Mouse (Mus musculus) midbrain, embryonic 15.5 days (tissue): Measurements from ENCODE around the gene Sart1. TPM values are rescaled to one million over a fixed set of nuclear protein-coding genes. Genes with fewer than 3 reads are reported as not detected.

ENCODE experiments used
- ATAC-seq: fragments of 200-750 bp; cut with Nextera tagmentation; replicated peaks from 2 replicates; pipeline ENCODE4 v1.8.0; 2017; ENCODE audit warnings: moderate TSS enrichment
- H3K27ac ChIP-seq: fragments of 300-500 bp; sonication (generic); 2 replicates; pipeline ENCODE4 v1.5.1; 2015; ENCODE audit warnings: mild to moderate bottlenecking, inconsistent platforms
- H3K27me3 ChIP-seq: fragments of 300-500 bp; sonication (generic); replicated peaks from 2 replicates; pipeline ENCODE4 v1.6.1; 2015; ENCODE audit warnings: inconsistent platforms
- H3K36me3 ChIP-seq: fragments of 300-500 bp; sonication (generic); replicated peaks from 2 replicates; pipeline ENCODE4 v1.6.1; 2015; ENCODE audit warnings: inconsistent platforms
- H3K4me1 ChIP-seq: fragments of 300-500 bp; sonication (generic); 2 replicates; pipeline ENCODE4 v1.6.1; 2015; ENCODE audit warnings: inconsistent platforms
- H3K4me2 ChIP-seq: fragments of 300-500 bp; sonication (generic); 2 replicates; pipeline ENCODE4 v1.6.1; 2015; ENCODE audit warnings: inconsistent platforms, mild to moderate bottlenecking, moderate library complexity
- H3K4me3 ChIP-seq: fragments of 300-500 bp; sonication (generic); 2 replicates; pipeline ENCODE4 v1.5.1; 2015; ENCODE audit warnings: mild to moderate bottlenecking, inconsistent platforms
- H3K9ac ChIP-seq: fragments of 300-500 bp; sonication (generic); 2 replicates; pipeline ENCODE4 v1.6.1; 2015; ENCODE audit warnings: mild to moderate bottlenecking, inconsistent platforms
- H3K9me3 ChIP-seq: fragments of 300-500 bp; sonication (generic); 2 replicates; pipeline ENCODE4 v1.6.1; 2016; ENCODE audit warnings: inconsistent platforms
- WGBS: fragments of 180-500 bp; shearing (Covaris S2); methylation state at CpG from one replicate; pipeline ENCODE4 v1.1.7; 2015; ENCODE audit warnings: mixed read lengths; 5-methylcytosine and 5-hydroxymethylcytosine counted together
- polyA plus RNA-seq: library from polyadenylated mRNA; unstranded; fragments of >200 nt; fragmentation: Nextera tagmentation; extraction: Ambion mirVana; gene quantifications from 2 replicates; pipeline ENCODE4 v1.2.1, GENCODE M21; 2015

The Sart1 gene
- polyA plus RNA-seq, result 72.5 and 77.3 TPM in 2 replicates

GRCm38 (mm10) chr19:5388588-5389242 is at the start of gene Sart1:
Gene Sart1, minus strand, starts transcription at chr19:5388703.
- Histone ChIP-seq H3K36me3 (peaks cover 16% of the 10 kb centered on the region), H3K9ac (peak within 1 kb of the TSS; percentile 97), H3K9me3 (no peaks in the 10 kb centered on the region), H3K27me3 (no peaks in the 10 kb centered on the region), H3K4me2 (peak within 1 kb of the TSS; percentile 93), H3K4me3 (peak within 1 kb of the TSS; percentile 99), H3K27ac (peak within 1 kb of the TSS; percentile 87), H3K4me1 (peaks cover 34% of the 10 kb centered on the region)
- ATAC-seq, result peak; percentile 97
- WGBS, result 2% methylated on average over 43 of the region's 43 CpGs

GRCm38 (mm10) chr19:5433951-5434350 is 45.4 kb upstream of the Sart1 start:
- H3K4me1 ChIP-seq, result peaks cover 12% of the 10 kb centered on the region
- peak overlapping the region; percentile 46; the same call in 1 of the 2 replicates for H3K4me2 ChIP-seq
- H3K27ac ChIP-seq, result no peak overlapping the region
- no peaks in the 10 kb centered on the region for H3K36me3 ChIP-seq
- H3K9ac ChIP-seq, result 0 out of 2 replicates have a peak overlapping the region, but pooled peaks have one; percentile 10
- no peaks in the 10 kb centered on the region for H3K27me3 ChIP-seq
- no peak overlapping the region for H3K4me3 ChIP-seq
- no peaks in the 10 kb centered on the region for H3K9me3 ChIP-seq
- no peak for ATAC-seq
- 71% methylated on average over 7 of the region's 7 CpGs for WGBS

GRCm38 (mm10) chr19:5432992-5433852 is 44.7 kb upstream of the Sart1 start:
- H3K36me3 ChIP-seq, result no peaks in the 10 kb centered on the region
- H3K4me2 ChIP-seq, result peak overlapping the region; percentile 46
- no peak overlapping the region; the same call in 1 of the 2 replicates for H3K27ac ChIP-seq
- peak overlapping the region; percentile 13; the same call in 1 of the 2 replicates for H3K4me3 ChIP-seq
- peak overlapping the region; percentile 10; the same call in 1 of the 2 replicates for H3K9ac ChIP-seq
- H3K9me3 ChIP-seq, result no peaks in the 10 kb centered on the region
- 13% methylated on average over 16 of the region's 16 CpGs for WGBS
- H3K4me1 ChIP-seq, result peaks cover 12% of the 10 kb centered on the region
- no peaks in the 10 kb centered on the region for H3K27me3 ChIP-seq
- no peak for ATAC-seq

GRCm38 (mm10) chr19:5431911-5432464 is 43.5 kb upstream of the Sart1 start:
- Histone ChIP-seq H3K27me3 (no peaks in the 10 kb centered on the region), H3K27ac (no peak overlapping the region), H3K9me3 (no peaks in the 10 kb centered on the region), H3K36me3 (peaks cover 1% of the 10 kb centered on the region; the same call in 1 of the 2 replicates), H3K4me3 (no peak overlapping the region), H3K9ac (no peak overlapping the region), H3K4me1 (peaks cover 16% of the 10 kb centered on the region), H3K4me2 (no peak overlapping the region)
- WGBS, result 79% methylated on average over 4 of the region's 4 CpGs
- no peak for ATAC-seq

GRCm38 (mm10) chr19:5430408-5430807 is 41.9 kb upstream of the Sart1 start:
- Histone ChIP-seq H3K27me3 (no peaks in the 10 kb centered on the region), H3K36me3 (peaks cover 10% of the 10 kb centered on the region; the same call in 1 of the 2 replicates), H3K9ac (no peak overlapping the region), H3K4me2 (no peak overlapping the region), H3K4me1 (peaks cover 30% of the 10 kb centered on the region), H3K27ac (no peak overlapping the region), H3K4me3 (no peak overlapping the region), H3K9me3 (no peaks in the 10 kb centered on the region)
- no peak for ATAC-seq
- 84% methylated on average over 1 of the region's 1 CpGs for WGBS

GRCm38 (mm10) chr19:5429806-5430205 is 41.3 kb upstream of the Sart1 start:
- peaks cover 10% of the 10 kb centered on the region; the same call in 1 of the 2 replicates for H3K36me3 ChIP-seq
- H3K4me2 ChIP-seq, result no peak overlapping the region
- no peaks in the 10 kb centered on the region for H3K9me3 ChIP-seq
- ATAC-seq, result no peak
- peaks cover 30% of the 10 kb centered on the region for H3K4me1 ChIP-seq
- WGBS, result 76% methylated on average over 8 of the region's 8 CpGs
- no peak overlapping the region for H3K27ac ChIP-seq
- H3K27me3 ChIP-seq, result no peaks in the 10 kb centered on the region
- H3K9ac ChIP-seq, result no peak overlapping the region
- no peak overlapping the region for H3K4me3 ChIP-seq

GRCm38 (mm10) chr19:5429219-5429618 is 40.7 kb upstream of the Sart1 start:
- H3K27ac ChIP-seq, result no peak overlapping the region
- ATAC-seq, result no peak
- H3K36me3 ChIP-seq, result peaks cover 10% of the 10 kb centered on the region; the same call in 1 of the 2 replicates
- no peaks in the 10 kb centered on the region for H3K27me3 ChIP-seq
- no peak overlapping the region for H3K4me3 ChIP-seq
- no peak overlapping the region for H3K9ac ChIP-seq
- peaks cover 30% of the 10 kb centered on the region for H3K4me1 ChIP-seq
- no peak overlapping the region for H3K4me2 ChIP-seq
- 88% methylated on average over 4 of the region's 4 CpGs for WGBS
- H3K9me3 ChIP-seq, result no peaks in the 10 kb centered on the region

GRCm38 (mm10) chr19:5428083-5428482 is 39.6 kb upstream of the Sart1 start:
- WGBS, result 94% methylated on average over 2 of the region's 2 CpGs
- Histone ChIP-seq H3K9me3 (no peaks in the 10 kb centered on the region), H3K9ac (no peak overlapping the region), H3K36me3 (peaks cover 10% of the 10 kb centered on the region; the same call in 1 of the 2 replicates), H3K27ac (no peak overlapping the region), H3K27me3 (no peaks in the 10 kb centered on the region), H3K4me2 (no peak overlapping the region), H3K4me1 (peaks cover 30% of the 10 kb centered on the region), H3K4me3 (no peak overlapping the region)
- no peak for ATAC-seq

- H3K9ac ChIP-seq, result no peak overlapping the region
- peaks cover 10% of the 10 kb centered on the region; the same call in 1 of the 2 replicates for H3K36me3 ChIP-seq
- H3K9me3 ChIP-seq, result no peaks in the 10 kb centered on the region
- H3K27ac ChIP-seq, result no peak overlapping the region
- no peak for ATAC-seq
- H3K4me3 ChIP-seq, result peak overlapping the region; percentile 64; the same call in 1 of the 2 replicates
- H3K4me1 ChIP-seq, result peaks cover 39% of the 10 kb centered on the region
- H3K4me2 ChIP-seq, result peak overlapping the region; percentile 84; the same call in 1 of the 2 replicates
- H3K27me3 ChIP-seq, result no peaks in the 10 kb centered on the region
- WGBS, result 93% methylated on average over 13 of the region's 13 CpGs
These were observed 38.3 kb upstream of the Sart1 start for GRCm38 (mm10) chr19:5426640-5427290.

GRCm38 (mm10) chr19:5425906-5426565 is 37.5 kb upstream of the Sart1 start:
- H3K4me2 ChIP-seq, result peak overlapping the region; percentile 84
- H3K27ac ChIP-seq, result peak overlapping the region; percentile 88
- 89% methylated on average over 18 of the region's 18 CpGs for WGBS
- H3K9me3 ChIP-seq, result no peaks in the 10 kb centered on the region
- H3K27me3 ChIP-seq, result no peaks in the 10 kb centered on the region
- peaks cover 10% of the 10 kb centered on the region; the same call in 1 of the 2 replicates for H3K36me3 ChIP-seq
- H3K9ac ChIP-seq, result peak overlapping the region; percentile 85
- H3K4me3 ChIP-seq, result peak overlapping the region; percentile 64
- peaks cover 39% of the 10 kb centered on the region for H3K4me1 ChIP-seq
- no peak for ATAC-seq
